Comparison of ENCODE assay signal across 8 mouse cellular contexts in genomic region chr11:116138468-116139138, GRCm38 (mm10). TPM values are rescaled to one million over a fixed set of nuclear protein-coding genes. Genes with fewer than 3 reads are reported as not detected.
A peak's percentile ranks its signal among the peaks of the same experiment; 100 is the strongest.
DNase-seq lines count a peak whose midpoint lies in the region; ATAC-seq and TF ChIP-seq lines count a peak whose summit lies in the region.

Gene Mrpl38, minus strand, starts transcription at chr11:116138868.

- no peaks in the 10 kb centered on the region for H3K27me3 ChIP-seq in forebrain, embryonic 15.5 days

- WGBS in forebrain, embryonic 15.5 days = under 1% methylated on average over 60 of the region's 60 CpGs
- under 1% methylated on average over 60 of the region's 60 CpGs for WGBS in lung, adult 2 months

- peak within 1 kb of the TSS; percentile 93 for H3K4me3 ChIP-seq in forebrain, embryonic 15.5 days
- H3K4me3 ChIP-seq in lung, adult 2 months (replicated peaks; ENCODE audit: extremely low read depth, low read depth, low read length) = peak within 1 kb of the TSS; percentile 86

- peak within 1 kb of the TSS; percentile 67 for H3K4me2 ChIP-seq in forebrain, embryonic 15.5 days (replicated peaks)

- no peaks in the 10 kb centered on the region for H3K9me3 ChIP-seq in forebrain, embryonic 15.5 days

- TF ChIP-seq POLR2A in lung, adult 2 months (IDR thresholded peaks at IDR 0.05; ENCODE audit: borderline replicate concordance, extremely low read depth, low read depth, low read length) = peak; percentile 54; the same call in 1 of the 2 replicates

- peak within 1 kb of the TSS; percentile 74 for H3K27ac ChIP-seq in forebrain, embryonic 15.5 days (replicated peaks)

- peaks cover 21% of the 10 kb centered on the region for H3K4me1 ChIP-seq in forebrain, embryonic 15.5 days
- H3K4me1 ChIP-seq in lung, adult 2 months (ENCODE audit: control insufficient read depth, insufficient read depth, low read length) = no peaks in the 10 kb centered on the region; the same call in 1 of the 2 replicates

- intact Hi-C loops in heart, postnatal 25 days (cut with DNase I) = loop anchor here (2.0 kb wide), 1 partner anchor 80 kb away; no protein-coding TSS in a partner anchor

- H3K9ac ChIP-seq in forebrain, embryonic 15.5 days (replicated peaks) = peak within 1 kb of the TSS; percentile 79

- DNase-seq in ES-CJ7 (ENCODE audit: low read depth, low spot score) = peak; percentile 99
- DNase-seq in cerebellum, adult 11 months = peak; percentile 83
- DNase-seq in heart, postnatal 25 days (ENCODE audit: low spot score) = peak; percentile 80
- DNase-seq in layer of hippocampus, adult 18-20 months (ENCODE audit: low spot score in 2 of 2) = peak; percentile 73 to 88
- DNase-seq in lung, adult 2 months = peak; percentile 81
- DNase-seq in thymus, adult 18-20 months = peak; percentile 77 to 86

- ATAC-seq in forebrain, embryonic 15.5 days (replicated peaks) = peak; percentile 95
- ATAC-seq in neutrophil, adult 5-6 weeks (ENCODE audit: extremely low read depth, insufficient number of reproducible peaks, low FRiP score, poor library complexity, severe bottlenecking) = peak; percentile 91

- peaks cover 29% of the 10 kb centered on the region for H3K36me3 ChIP-seq in forebrain, embryonic 15.5 days

- TF ChIP-seq CTCF in lung, adult 2 months (IDR thresholded peaks at IDR 0.05; ENCODE audit: insufficient read depth, low read length) = peak; percentile 80

RNA-seq across cellular contexts. Expression of gene Mrpl38, which starts in this region (rescaled TPM):
- polyA plus RNA-seq in forebrain, embryonic 15.5 days (2015; fragmentation: Nextera tagmentation; extraction: Ambion mirVana) = 77.7 and 78.5 TPM in 2 replicates
- 10 to 100 TPM; 62.5 to 66.0 TPM for total RNA-seq in heart, postnatal 25 days (2021)
- total RNA-seq in layer of hippocampus, adult 18-20 months (2021) = 10 to 100 TPM; 60.2 to 61.2 TPM
- polyA plus RNA-seq in lung, adult 2 months (2012; rRNA removed) = 32.9 and 41.3 TPM in 2 replicates
- total RNA-seq in neutrophil, adult 5-6 weeks (2017) = 17.7 and 17.8 TPM in 2 replicates

Comparison
In these comparisons a context has a peak if more than half of its experiments do, and no peak if none do; other contexts are left out.
1. Peak in every context shown above with its lines: DNase-seq, ATAC-seq, H3K4me3 ChIP-seq and H3K27ac ChIP-seq.